Mouse (Mus musculus) left cerebral cortex, postnatal 4 days (tissue): ENCODE measurements at regions not wholly inside any gene's neighbourhood (a gene's known extent, or its start where the extent isn't known, plus 50 kb on each side); places are given as distances from the start of the nearest gene placed in this dataset.
"Not testable (repeated sequence)": the region's sequence is repeated elsewhere in the genome, so short reads cannot be mapped to it uniquely, and the experiment has no call there.

Experiments
- DNase-seq: peaks from one replicate; pipeline ENCODE4 v3.0.0-alpha.2; 2022
- intact Hi-C: fragments of 180-260 bp; cut with DNase I; formaldehyde crosslinking; loops from one replicate; pipeline ENCODE4 v1.15.1; 2025

- intact Hi-C loops: no loop called here
- DNase-seq: peak; percentile 6
These were observed 172.5 kb downstream of the Nucb2 start for GRCm38 (mm10) chr7:116676696-116677095.

- DNase-seq: no peak
- intact Hi-C loops: no loop called here
These were observed 175.0 kb downstream of the Nucb2 start for GRCm38 (mm10) chr7:116679195-116679594.

GRCm38 (mm10) chr7:116680523-116680922 lies 176.4 kb downstream of the Nucb2 start:
- peak; percentile 24 for DNase-seq
- intact Hi-C loops: no loop called here

- intact Hi-C loops: no loop called here
- peak; percentile 29 for DNase-seq
These were observed 177.1 kb downstream of the Nucb2 start for GRCm38 (mm10) chr7:116681268-116681667.

GRCm38 (mm10) chr7:116700409-116700808 lies 196.2 kb downstream of the Nucb2 start:
- intact Hi-C loops: loop anchor here (2.0 to 5.0 kb wide), 2 partner anchors 678 to 1402 kb away; no protein-coding TSS in a partner anchor
- no peak for DNase-seq

GRCm38 (mm10) chr7:116701466-116702342 lies 197.5 kb downstream of the Nucb2 start:
- intact Hi-C loops: loop anchor here (2.0 to 5.0 kb wide), 2 partner anchors 677 to 1401 kb away; no protein-coding TSS in a partner anchor
- peak; percentile 90 for DNase-seq

- DNase-seq: no peak
- intact Hi-C loops: loop anchor here (5.0 kb wide), 1 partner anchor 1400 kb away; no protein-coding TSS in a partner anchor
These were observed 198.4 kb downstream of the Nucb2 start for GRCm38 (mm10) chr7:116702596-116702995.

GRCm38 (mm10) chr7:116711541-116711940 lies 207.4 kb downstream of the Nucb2 start:
- intact Hi-C loops: no loop called here
- DNase-seq: no peak

GRCm38 (mm10) chr7:116713200-116713599 lies 209.0 kb downstream of the Nucb2 start:
- DNase-seq: peak; percentile 90
- intact Hi-C loops: no loop called here

- intact Hi-C loops: no loop called here
- DNase-seq: no peak
These were observed 211.3 kb downstream of the Nucb2 start for GRCm38 (mm10) chr7:116715234-116716046.

GRCm38 (mm10) chr7:116728379-116728778 lies 224.2 kb downstream of the Nucb2 start:
- DNase-seq: no peak
- intact Hi-C loops: no loop called here

GRCm38 (mm10) chr7:116729795-116730194 lies 225.6 kb downstream of the Nucb2 start:
- intact Hi-C loops: no loop called here
- DNase-seq: no peak

GRCm38 (mm10) chr7:116735676-116736075 lies 231.5 kb downstream of the Nucb2 start:
- intact Hi-C loops: no loop called here
- peak; percentile 29 for DNase-seq

GRCm38 (mm10) chr7:116736333-116736732 lies 232.2 kb downstream of the Nucb2 start:
- DNase-seq: peak; percentile 14
- intact Hi-C loops: no loop called here

- DNase-seq: no peak
- intact Hi-C loops: no loop called here
These were observed 233.8 kb downstream of the Nucb2 start for GRCm38 (mm10) chr7:116738009-116738408.

GRCm38 (mm10) chr7:116754556-116754955 lies 250.4 kb downstream of the Nucb2 start:
- no peak for DNase-seq
- intact Hi-C loops: no loop called here

GRCm38 (mm10) chr7:116792181-116792580 lies 288.0 kb downstream of the Nucb2 start:
- DNase-seq, intact Hi-C loops: not testable (repeated sequence)

- DNase-seq: no peak
- intact Hi-C loops: no loop called here
These were observed 304.3 kb downstream of the Nucb2 start for GRCm38 (mm10) chr7:116808475-116808874.

GRCm38 (mm10) chr7:116816494-116816893 lies 312.3 kb downstream of the Nucb2 start:
- no peak for DNase-seq
- intact Hi-C loops: no loop called here

- intact Hi-C loops: no loop called here
- DNase-seq: no peak
These were observed 313.8 kb downstream of the Nucb2 start for GRCm38 (mm10) chr7:116817991-116818390.

GRCm38 (mm10) chr7:116820613-116821012 lies 316.4 kb downstream of the Nucb2 start:
- intact Hi-C loops: no loop called here
- DNase-seq: no peak
